13 mouse cellular contexts compared by ENCODE assay signal in genomic region chr2:18928196-18928595, GRCm38 (mm10).
DNase-seq lines count a peak whose midpoint lies in the region; ATAC-seq and TF ChIP-seq lines count a peak whose summit lies in the region.
"Had no signal": no experiment of that assay in that cellular context is flagged by ENCODE, and none has a peak within 500 bp of the region (broad histone marks: within the 10 kb centered on the region; RNA-seq: fewer than 3 reads in every experiment).

No protein-coding gene starts in this region.

- 62% methylated on average over 8 of the region's 8 CpGs for WGBS in hindbrain, embryonic 15.5 days
- WGBS in hindbrain, embryonic 12.5 days: 75% methylated on average over 8 of the region's 8 CpGs
- 71% methylated on average over 8 of the region's 8 CpGs for WGBS in limb, embryonic 10.5 days
- 46% methylated on average over 8 of the region's 8 CpGs for WGBS in heart, adult 2 months

- DNase-seq in CD4-positive helper T cell, adult 2 months (ENCODE audit: low read depth, low spot score): peak; percentile 71
- peak; percentile 57 for DNase-seq in NIH3T3 (ENCODE audit: low read depth)
- no peak for DNase-seq in limb, embryonic 10.5 days (ENCODE audit: low spot score)
- no peak for DNase-seq in spleen, postnatal 10 days (ENCODE audit: low spot score in 2 of 2)
- no peak for DNase-seq in adipocyte (ENCODE audit: low spot score)
- no peak for DNase-seq in heart, adult 2 months
- DNase-seq: adrenal gland, adult 2 months; kidney, postnatal 36 days had no signal

- no peak overlapping the region for H3K27ac ChIP-seq in hindbrain, embryonic 15.5 days (replicated peaks)
- no peak overlapping the region for H3K27ac ChIP-seq in hindbrain, embryonic 12.5 days
- H3K27ac ChIP-seq in limb, embryonic 10.5 days: 0 out of 2 replicates have a peak overlapping the region, but pooled peaks have one; percentile 25
- H3K27ac ChIP-seq in heart, adult 2 months: no peak overlapping the region
- H3K27ac ChIP-seq: embryonic facial prominence, embryonic 12.5 days; hindbrain, embryonic 13.5 days had no signal

- no peaks in the 10 kb centered on the region for H3K79me2 ChIP-seq in heart, adult 2 months (replicated peaks; ENCODE audit: control insufficient read depth, insufficient read depth, low read length)

- intact Hi-C loops in heart, adult 2 months (cut with DNase I): no loop called here

- TF ChIP-seq CTCF in heart, adult 2 months (IDR thresholded peaks at IDR 0.05): no peak

- peak; percentile 65 for ATAC-seq in hindbrain, embryonic 15.5 days (ENCODE audit: low FRiP score, low read depth)
- ATAC-seq in hindbrain, embryonic 12.5 days (ENCODE audit: low FRiP score): no peak

- TF ChIP-seq EP300 in heart, adult 2 months (IDR thresholded peaks at IDR 0.05; ENCODE audit: insufficient read depth, low read depth, low read length): no peak

- no peaks in the 10 kb centered on the region for H3K36me3 ChIP-seq in hindbrain, embryonic 15.5 days
- H3K36me3 ChIP-seq in hindbrain, embryonic 12.5 days: no peaks in the 10 kb centered on the region
- no peaks in the 10 kb centered on the region for H3K36me3 ChIP-seq in limb, embryonic 10.5 days
- no peaks in the 10 kb centered on the region for H3K36me3 ChIP-seq in heart, adult 2 months (ENCODE audit: control insufficient read depth, insufficient read depth, low read length)
- H3K36me3 ChIP-seq: embryonic facial prominence, embryonic 12.5 days; hindbrain, embryonic 13.5 days had no signal

- no peaks in the 10 kb centered on the region for H3K9me3 ChIP-seq in hindbrain, embryonic 15.5 days
- H3K9me3 ChIP-seq in hindbrain, embryonic 12.5 days (replicated peaks): no peaks in the 10 kb centered on the region
- H3K9me3 ChIP-seq in limb, embryonic 10.5 days (replicated peaks): no peaks in the 10 kb centered on the region
- H3K9me3 ChIP-seq: embryonic facial prominence, embryonic 12.5 days; hindbrain, embryonic 13.5 days had no signal

- H3K4me3 ChIP-seq in hindbrain, embryonic 15.5 days: no peak overlapping the region
- no peak overlapping the region for H3K4me3 ChIP-seq in hindbrain, embryonic 12.5 days
- no peak overlapping the region for H3K4me3 ChIP-seq in limb, embryonic 10.5 days
- no peak overlapping the region for H3K4me3 ChIP-seq in heart, adult 2 months
- H3K4me3 ChIP-seq: embryonic facial prominence, embryonic 12.5 days; hindbrain, embryonic 13.5 days had no signal

- no peak overlapping the region for H3K4me2 ChIP-seq in hindbrain, embryonic 15.5 days
- H3K4me2 ChIP-seq in hindbrain, embryonic 12.5 days (replicated peaks): no peak overlapping the region
- H3K4me2 ChIP-seq: embryonic facial prominence, embryonic 12.5 days; hindbrain, embryonic 13.5 days had no signal

- H3K9ac ChIP-seq in hindbrain, embryonic 15.5 days: no peak overlapping the region
- no peak overlapping the region for H3K9ac ChIP-seq in hindbrain, embryonic 12.5 days
- H3K9ac ChIP-seq in heart, adult 2 months (ENCODE audit: low read depth, low read length): no peak overlapping the region
- H3K9ac ChIP-seq: embryonic facial prominence, embryonic 12.5 days; hindbrain, embryonic 13.5 days; liver, embryonic 14.5 days had no signal

- H3K4me1 ChIP-seq in hindbrain, embryonic 15.5 days (replicated peaks): no peaks in the 10 kb centered on the region; the same call in none of the 2 replicates
- peaks cover 13% of the 10 kb centered on the region for H3K4me1 ChIP-seq in hindbrain, embryonic 12.5 days
- peaks cover 58% of the 10 kb centered on the region for H3K4me1 ChIP-seq in limb, embryonic 10.5 days
- no peaks in the 10 kb centered on the region for H3K4me1 ChIP-seq in heart, adult 2 months (ENCODE audit: control insufficient read depth, insufficient read depth, low read length)

- H3K27me3 ChIP-seq in hindbrain, embryonic 15.5 days: no peaks in the 10 kb centered on the region
- H3K27me3 ChIP-seq in hindbrain, embryonic 12.5 days: no peaks in the 10 kb centered on the region
- no peaks in the 10 kb centered on the region for H3K27me3 ChIP-seq in limb, embryonic 10.5 days (ENCODE audit: low read depth, poor library complexity, severe bottlenecking)
- H3K27me3 ChIP-seq in heart, adult 2 months (ENCODE audit: control insufficient read depth, insufficient read depth, low read length): no peaks in the 10 kb centered on the region
- H3K27me3 ChIP-seq: embryonic facial prominence, embryonic 12.5 days; hindbrain, embryonic 13.5 days had no signal

- TF ChIP-seq POLR2A in heart, adult 2 months (IDR thresholded peaks at IDR 0.05; ENCODE audit: insufficient read depth, low read depth, low read length): no peak

Comparison
In these comparisons a context has a peak if more than half of its experiments do, and no peak if none do; other contexts are left out.
1. DNase-seq: peak in CD4-positive helper T cell, adult 2 months (single experiment) and NIH3T3 (single experiment); none in limb, embryonic 10.5 days (single experiment), spleen, postnatal 10 days (0 of 2), adipocyte (single experiment) and heart, adult 2 months (0 of 2).